1 mouse cellular context compared by ENCODE assay signal in the genomic region with DNA sequence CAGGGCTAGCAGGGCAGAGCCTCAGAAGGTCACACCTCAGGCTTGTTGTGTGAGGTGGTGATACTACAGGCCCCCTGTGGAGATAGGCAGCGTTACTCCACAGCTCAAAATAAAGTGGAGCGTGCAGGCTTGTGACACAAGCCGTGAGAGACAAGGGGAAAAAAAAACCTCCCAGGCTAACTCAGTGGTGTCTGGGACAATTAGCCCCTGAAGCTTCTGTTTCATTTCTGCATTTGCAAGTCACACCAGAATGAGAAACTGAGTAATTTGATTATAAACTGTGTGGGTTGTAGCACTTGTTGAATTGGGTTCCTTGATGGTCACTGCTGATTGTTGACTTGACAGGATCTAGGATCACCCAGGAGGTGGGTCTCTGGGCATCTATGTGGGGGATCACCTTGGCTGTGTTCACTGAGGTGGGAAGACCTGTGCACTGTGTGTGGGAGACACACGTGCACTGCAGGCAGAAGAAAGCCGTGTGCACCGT.
TF ChIP-seq lines count a peak whose summit lies in the region.

No protein-coding gene starts in this region.

TF ChIP-seq in CH12.LX, 34 proteins besides CTCF, POLR2A, EP300 and RAD21 (continued from another document):
- TF ChIP-seq SIN3A (IDR thresholded peaks at IDR 0.05; ENCODE audit: low read length) (peak; percentile 79; the same call in 1 of the 2 replicates), NELFE (IDR thresholded peaks at IDR 0.05; ENCODE audit: low read depth, low read length) (no peak), IRF4 (IDR thresholded peaks at IDR 0.05; ENCODE audit: low read depth, low read length) (peak; percentile 77), RCOR1 (conservative IDR thresholded peaks at IDR 0.05; ENCODE audit: low read depth, low read length) (no peak), ZMIZ1 (IDR thresholded peaks at IDR 0.05; ENCODE audit: low read depth, low read length) (peak; percentile 42; the same call in 1 of the 2 replicates), ZC3H11A (IDR thresholded peaks at IDR 0.05; ENCODE audit: low read depth, low read length) (no peak), ZNF384 (IDR thresholded peaks at IDR 0.05; ENCODE audit: low read depth, low read length) (peak; percentile 94), ETS1 (conservative IDR thresholded peaks at IDR 0.05; ENCODE audit: low read depth, low read length) (peak; percentile 82), CHD1 (IDR thresholded peaks at IDR 0.05; ENCODE audit: low read depth, low read length) (no peak), SMC3 (IDR thresholded peaks at IDR 0.05; ENCODE audit: low read depth, low read length) (0 out of 2 replicates have a peak, but pooled peaks have one; percentile 16), TCF12 (IDR thresholded peaks at IDR 0.05; ENCODE audit: low read depth, low read length) (peak; percentile 53; the same call in 1 of the 2 replicates), ZKSCAN1 (IDR thresholded peaks at IDR 0.05; ENCODE audit: borderline replicate concordance, low read depth, low read length) (no peak), GABPA (IDR thresholded peaks at IDR 0.05; ENCODE audit: insufficient replicate concordance, low read depth, low read length) (no peak)
